Mouse (Mus musculus) myocyte (in vitro differentiated cells): ENCODE results near the gene Filip1.

Source experiments
- CEBPB ChIP-seq: IDR thresholded peaks from 2 replicates; pipeline ENCODE4 v1.6.1; 2011; ENCODE audit warnings: mild to moderate bottlenecking, moderate library complexity; ENCODE audit not compliant: poor library complexity, insufficient read depth, severe bottlenecking
- MAX ChIP-seq: IDR thresholded peaks from one replicate; pipeline ENCODE4 v1.6.1; 2011; ENCODE audit warnings: low read depth, mild to moderate bottlenecking, control low read depth
- POLR2A ChIP-seq: IDR thresholded peaks from one replicate; pipeline ENCODE4 v1.6.1; 2011; ENCODE audit warnings: low read depth, mild to moderate bottlenecking, control low read depth, moderate library complexity; ENCODE audit not compliant: insufficient read length
- POLR2AphosphoS2 ChIP-seq: IDR thresholded peaks from one replicate; pipeline ENCODE4 v1.6.1; 2011; ENCODE audit warnings: low read depth, control low read depth; ENCODE audit not compliant: insufficient read length
- TCF12 ChIP-seq: IDR thresholded peaks from one replicate; pipeline ENCODE4 v1.6.1; 2011; ENCODE audit warnings: mild to moderate bottlenecking, control low read depth; ENCODE audit not compliant: poor library complexity, insufficient read depth, severe bottlenecking

DNA sequence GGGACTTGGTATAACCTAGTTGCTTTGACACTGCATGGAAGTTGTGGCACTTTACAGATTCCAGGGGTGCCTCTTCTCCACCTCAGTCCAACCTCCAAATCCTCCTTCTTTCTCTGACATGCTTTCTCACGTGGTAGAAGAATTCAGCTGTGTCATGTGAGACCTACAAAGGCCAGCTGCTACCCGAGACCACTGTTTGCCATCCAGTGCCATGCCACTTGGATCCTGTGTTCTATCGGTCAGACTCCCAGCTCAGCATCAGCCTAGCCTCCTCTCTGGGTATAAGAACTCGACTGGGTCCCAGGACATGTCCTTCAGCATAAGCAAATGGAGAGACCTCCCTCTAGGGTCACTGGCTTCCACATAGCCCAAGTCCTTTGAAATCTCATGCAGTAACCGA, 47.6 kb downstream of the Filip1 start:
- no peak for TF ChIP-seq POLR2A
- TF ChIP-seq CEBPB: no peak
- peak; percentile 28 for TF ChIP-seq POLR2AphosphoS2
- TF ChIP-seq MAX: no peak
- no peak for TF ChIP-seq TCF12
